Mouse (Mus musculus) erythroblast, embryonic 14.5 days (primary cell): ENCODE measurements around the gene C1qtnf3.

Experiments
- GATA1 ChIP-seq: IDR thresholded peaks from 2 replicates; pipeline ENCODE4 v1.6.1; 2012; ENCODE audit warnings: low read length, inconsistent platforms, mixed read lengths
- TAL1 ChIP-seq: IDR thresholded peaks from 3 replicates; pipeline ENCODE4 v1.6.1; 2012; ENCODE audit warnings: low read length, inconsistent platforms, mixed read lengths

DNA sequence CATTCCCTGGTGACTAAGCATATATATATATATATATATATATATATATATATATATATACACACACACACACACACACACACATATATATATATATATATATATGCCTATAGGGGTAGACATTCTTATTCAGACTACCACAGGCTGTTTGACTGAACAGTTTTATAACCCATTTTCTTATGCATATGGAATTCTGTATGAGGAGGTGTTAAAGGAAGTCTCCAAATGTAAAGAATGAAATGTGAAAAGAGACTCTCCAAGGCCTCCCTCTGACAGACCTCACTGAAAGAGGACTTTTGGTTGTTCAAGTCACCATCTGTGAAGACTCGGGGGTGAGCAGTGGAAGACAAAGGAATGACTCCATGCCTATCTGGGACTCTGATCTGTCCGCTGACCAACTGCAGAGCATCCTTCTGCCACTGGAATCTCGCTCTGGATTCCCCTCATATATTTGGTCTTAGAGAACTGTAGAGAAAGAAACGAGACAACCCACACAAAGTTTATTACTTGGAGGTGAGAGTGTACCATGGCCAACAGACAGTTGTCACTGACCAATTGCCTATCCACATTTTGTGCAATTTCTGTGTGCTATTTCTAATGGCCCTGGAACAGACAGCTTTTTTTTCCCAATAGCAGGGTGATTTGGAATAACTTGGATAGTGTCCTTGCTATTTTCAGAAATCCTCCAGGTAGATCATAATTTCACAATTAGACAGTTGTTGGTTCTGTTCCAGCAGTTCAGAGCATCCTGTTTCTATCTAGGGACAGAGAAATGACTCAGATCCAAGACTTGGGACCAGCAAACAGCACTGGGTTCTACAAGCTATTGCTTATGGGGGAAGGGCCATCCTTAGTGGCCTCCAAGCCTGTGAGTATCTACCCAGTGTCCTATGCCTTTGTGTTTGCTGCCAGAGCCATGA is 28.8 kb upstream of the C1qtnf3 start:
- TF ChIP-seq GATA1 (no peak), TAL1 (no peak)
